Mouse (Mus musculus) G1E (cell line): ENCODE data around the gene Sema3c. TPM values are rescaled to one million over a fixed set of nuclear protein-coding genes. Genes with fewer than 3 reads are reported as not detected.
A peak's percentile ranks its signal among the peaks of the same experiment; 100 is the strongest.

Source experiments
- ATAC-seq: 2 replicates; pipeline ENCODE4 v1.8.0; 2016; ENCODE audit warnings: mild to moderate bottlenecking; ENCODE audit not compliant: insufficient number of reproducible peaks, poor library complexity, low FRiP score, severe bottlenecking; ENCODE audit errors: extremely low read depth
- DNase-seq: peaks from one replicate; pipeline ENCODE4 v3.0.0; 2012; ENCODE audit warnings: low spot score
- H3K27me3 ChIP-seq: 2 replicates; pipeline ENCODE4 v1.6.1; 2012; ENCODE audit warnings: mild to moderate bottlenecking, low read length, inconsistent platforms; ENCODE audit not compliant: insufficient read depth
- H3K36me3 ChIP-seq: replicated peaks from 2 replicates; pipeline ENCODE3; 2012; ENCODE audit warnings: mild to moderate bottlenecking, inconsistent platforms
- H3K4me1 ChIP-seq: 2 replicates; pipeline ENCODE4 v1.6.1; 2012; ENCODE audit warnings: low read depth, low read length, inconsistent platforms, mixed read lengths; ENCODE audit not compliant: insufficient read depth
- H3K4me3 ChIP-seq: 2 replicates; pipeline ENCODE4 v1.5.1; 2012; ENCODE audit warnings: low read depth, mild to moderate bottlenecking, inconsistent platforms, low read length, moderate library complexity, mixed read lengths
- H3K9me3 ChIP-seq: replicated peaks from 2 replicates; pipeline ENCODE4 v1.6.1; 2012; ENCODE audit warnings: inconsistent platforms
- CTCF ChIP-seq: IDR thresholded peaks from 2 replicates; pipeline ENCODE4 v1.5.1; 2012; ENCODE audit warnings: low read depth, low read length, inconsistent platforms, mixed read lengths
- GATA1 ChIP-seq: IDR thresholded peaks from 2 replicates; pipeline ENCODE4 v1.6.1; 2012; ENCODE audit warnings: borderline replicate concordance, low read length, inconsistent platforms, mixed read lengths
- GATA2 ChIP-seq: IDR thresholded peaks from 2 replicates; pipeline ENCODE4 v1.6.1; 2012; ENCODE audit warnings: low read depth, low read length, inconsistent platforms, borderline replicate concordance
- POLR2AphosphoS5 ChIP-seq: IDR thresholded peaks from 2 replicates; pipeline ENCODE4 v1.6.1; 2012; ENCODE audit warnings: low read depth, low read length, inconsistent platforms; ENCODE audit not compliant: insufficient replicate concordance
- TAL1 ChIP-seq: conservative IDR thresholded peaks from 2 replicates; pipeline ENCODE4 v1.6.1; 2012; ENCODE audit warnings: low read depth, low read length, inconsistent platforms, mixed read lengths
- polyA plus RNA-seq: library from polyadenylated mRNA; stranded (reverse); fragments of >175 nt; gene quantifications from 2 replicates; pipeline ENCODE4 v1.2.3, GENCODE M21; 2012
- total RNA-seq, 2 experiments: library from RNA; stranded (forward) in 1 of 2; stranded (reverse) in 1 of 2; fragments of 200-1000 nt in 1 of 2; fragments of >200 nt in 1 of 2; fragmentation: Nextera tagmentation in 1 of 2; gene quantifications; 2 replicates each; pipeline ENCODE4 v1.2.3; 2014 to 2017

Gene Sema3c
- total and polyA plus RNA-seq, 3 experiments, result 0.11 TPM; not detected in 2

DNA sequence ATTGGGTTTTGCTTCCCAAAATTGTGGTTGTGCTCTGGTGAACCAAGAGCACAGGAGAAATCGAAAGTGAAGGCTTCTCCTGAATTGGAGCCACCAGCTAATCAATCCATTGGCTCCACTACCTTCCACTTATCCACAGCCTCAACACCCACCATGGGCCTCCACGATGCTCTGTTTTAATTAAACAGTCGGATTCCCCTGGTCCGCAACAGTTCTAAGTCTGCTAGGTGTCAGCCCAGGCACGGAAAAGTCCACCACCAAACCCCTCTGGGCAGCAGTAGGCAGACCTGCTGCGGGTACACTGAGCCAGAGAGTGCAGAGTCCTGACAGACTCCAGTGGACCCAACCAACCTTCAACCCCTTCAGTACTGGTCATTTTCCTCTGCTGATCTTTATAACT lies 202.5 kb downstream of the Sema3c start:
- Histone ChIP-seq H3K9me3 (no peaks in the 10 kb centered on the region), H3K4me3 (no peak overlapping the region), H3K36me3 (no peaks in the 10 kb centered on the region), H3K27me3 (peaks cover 2% of the 10 kb centered on the region), H3K4me1 (no peaks in the 10 kb centered on the region)
- peak; percentile 70 for ATAC-seq
- no peak for DNase-seq
- TF ChIP-seq POLR2AphosphoS5, result no peak
- TF ChIP-seq GATA1, result no peak
- TF ChIP-seq GATA2, result no peak
- TF ChIP-seq TAL1, result no peak
- TF ChIP-seq CTCF, result no peak

Other genes starting within 250 kb of the Sema3c start
- not detected in 2 replicates for gene Speer4f2, start 201.1 kb upstream of the Sema3c start, total RNA-seq (2014; fragmentation: Nextera tagmentation)
- gene Speer4f2, start 201.1 kb upstream of the Sema3c start, total RNA-seq (2017), result not detected in 2 replicates
- not detected in 2 replicates for gene Speer4f2, start 201.1 kb upstream of the Sema3c start, polyA plus RNA-seq
- not detected in 2 replicates for gene Speer4f1, start 98.2 kb upstream of the Sema3c start, total RNA-seq (2014; fragmentation: Nextera tagmentation)
- gene Speer4f1, start 98.2 kb upstream of the Sema3c start, total RNA-seq (2017), result not detected in 2 replicates
- not detected in 2 replicates for gene Speer4f1, start 98.2 kb upstream of the Sema3c start, polyA plus RNA-seq